ENCODE assay signal across 11 mouse cellular contexts in the genomic region with DNA sequence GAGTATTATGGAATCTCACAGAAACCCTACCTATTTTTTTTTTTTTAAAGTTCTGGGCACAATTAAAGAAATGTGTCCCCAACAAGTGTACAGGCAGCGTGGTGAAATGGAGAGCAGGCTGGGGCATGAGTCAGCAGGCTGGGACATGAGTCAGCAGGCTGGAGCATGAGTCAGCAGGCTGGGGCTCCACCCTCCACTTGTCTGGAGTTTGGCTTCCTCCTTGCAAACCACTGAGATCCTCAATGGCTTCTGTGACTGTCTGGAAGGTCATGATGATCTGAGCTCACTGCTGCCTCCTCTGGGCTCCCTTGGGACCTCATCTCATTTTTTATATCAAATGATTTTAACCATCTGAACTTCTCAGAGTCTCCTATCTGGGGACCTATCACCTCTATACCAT. TPM values are rescaled to one million over a fixed set of nuclear protein-coding genes. Genes with fewer than 3 reads are reported as not detected.
DNase-seq lines count a peak whose midpoint lies in the region; ATAC-seq and TF ChIP-seq lines count a peak whose summit lies in the region.
"Had no signal": no experiment of that assay in that cellular context is flagged by ENCODE, and none has a peak within 500 bp of the region (broad histone marks: within the 10 kb centered on the region; RNA-seq: fewer than 3 reads in every experiment).

No protein-coding gene starts in this region.

- H3K4me1 ChIP-seq in liver, embryonic 14.5 days (replicated peaks; ENCODE audit: control insufficient read depth in 2 of 2, insufficient read depth in 2 of 2, low read length in 1 of 2), result peaks cover 8 to 9% of the 10 kb centered on the region in 2 experiments
- H3K4me1 ChIP-seq: limb, embryonic 12.5 days had no signal

- TF ChIP-seq CTCF in liver, embryonic 14.5 days (IDR thresholded peaks at IDR 0.05; ENCODE audit: low read depth), result peak; percentile 19

- no peaks in the 10 kb centered on the region for H3K36me3 ChIP-seq in liver, embryonic 14.5 days (replicated peaks; ENCODE audit: control insufficient read depth, insufficient read depth, low read depth)
- H3K36me3 ChIP-seq: embryonic facial prominence, embryonic 15.5 days; limb, embryonic 12.5 days had no signal

- peak; percentile 61; the same call in 1 of the 2 replicates for ATAC-seq in liver, embryonic 14.5 days (ENCODE audit: insufficient read depth)

- H3K27me3 ChIP-seq in liver, embryonic 14.5 days (ENCODE audit: control insufficient read depth, insufficient read depth, low read length), result no peaks in the 10 kb centered on the region
- H3K27me3 ChIP-seq: embryonic facial prominence, embryonic 15.5 days; limb, embryonic 12.5 days had no signal

- no peak overlapping the region for H3K9ac ChIP-seq in liver, embryonic 14.5 days (replicated peaks)
- H3K9ac ChIP-seq: embryonic facial prominence, embryonic 15.5 days; limb, embryonic 12.5 days had no signal

- H3K27ac ChIP-seq in liver, embryonic 14.5 days, result no peak overlapping the region
- H3K27ac ChIP-seq: embryonic facial prominence, embryonic 15.5 days; limb, embryonic 12.5 days had no signal

- no peak overlapping the region for H3K4me2 ChIP-seq in liver, embryonic 14.5 days (ENCODE audit: low read depth)
- H3K4me2 ChIP-seq: embryonic facial prominence, embryonic 15.5 days; limb, embryonic 12.5 days had no signal

- TF ChIP-seq EP300 in liver, embryonic 14.5 days (IDR thresholded peaks at IDR 0.05; ENCODE audit: low read depth), result peak; percentile 48

- DNase-seq in layer of hippocampus, adult 9-11 months, result peak; percentile 27
- no peak for DNase-seq in layer of hippocampus, postnatal 10 days (ENCODE audit: low spot score in 2 of 2)
- DNase-seq in ES-CJ7 (ENCODE audit: low read depth, low spot score), result peak; percentile 91
- DNase-seq in adrenal gland, adult 2 months, result peak; percentile 91
- peak; percentile 51 to 61 (median 55) for DNase-seq in liver, embryonic 14.5 days (ENCODE audit: low read depth in 3 of 3, low spot score in 3 of 3)
- DNase-seq in ovary, adult 18-20 months (ENCODE audit: low spot score), result no peak
- no peak for DNase-seq in cerebellum, adult 11-12 months
- no peak for DNase-seq in layer of hippocampus, adult 9-10 months (ENCODE audit: low spot score)

- WGBS in liver, embryonic 14.5 days (ENCODE audit: insufficient replicate concordance), result 35% methylated on average over 1 of the region's 1 CpGs

- H3K9me3 ChIP-seq in liver, embryonic 14.5 days (ENCODE audit: control insufficient read depth, low read length), result no peaks in the 10 kb centered on the region; the same call in 1 of the 2 replicates
- H3K9me3 ChIP-seq: embryonic facial prominence, embryonic 15.5 days; limb, embryonic 12.5 days had no signal

- no peak overlapping the region for H3K4me3 ChIP-seq in liver, embryonic 14.5 days (ENCODE audit: insufficient read depth in 1 of 2, low read depth in 2 of 2, low read length in 2 of 2)
- H3K4me3 ChIP-seq: embryonic facial prominence, embryonic 15.5 days; limb, embryonic 12.5 days had no signal

RNA-seq across cellular contexts. Expression of gene A930018P22Rik, which starts 23.4 kb away (rescaled TPM):
- total RNA-seq in layer of hippocampus, postnatal 10 days (2021), result not detected
- 1 to 10 TPM in 1 of 2 experiments, under 1 TPM in 1; 0.73 to 1.6 TPM for total RNA-seq in adrenal gland, adult 2 months (2021)
- polyA plus RNA-seq in adrenal gland, adult 2 months (2012; rRNA removed), result 1.8 and 3.3 TPM in 2 replicates
- 0.22 and 0.23 TPM in 2 replicates for polyA plus RNA-seq in liver, embryonic 14.5 days (2012; rRNA removed)
- 0.63 and 0.93 TPM in 2 replicates for polyA plus RNA-seq in liver, embryonic 14.5 days (2014; fragmentation: Nextera tagmentation; extraction: Ambion mirVana)
- polyA plus RNA-seq: embryonic facial prominence, embryonic 15.5 days; limb, embryonic 12.5 days; spleen, adult 2 months had no signal

RNA-seq across cellular contexts. Expression of gene Cd59a, which starts 50.4 kb away (rescaled TPM):
- total RNA-seq in layer of hippocampus, postnatal 10 days (2021), result 1 to 10 TPM; 2.0 to 3.2 TPM
- 100 to 1,000 TPM; 113 to 117 TPM for total RNA-seq in adrenal gland, adult 2 months (2021)
- 24.5 and 30.9 TPM in 2 replicates for polyA plus RNA-seq in adrenal gland, adult 2 months (2012; rRNA removed)
- 29.4 and 41.3 TPM in 2 replicates for polyA plus RNA-seq in liver, embryonic 14.5 days (2012; rRNA removed)
- 88.5 and 94.7 TPM in 2 replicates for polyA plus RNA-seq in liver, embryonic 14.5 days (2014; fragmentation: Nextera tagmentation; extraction: Ambion mirVana)

Comparison
In these comparisons a context has a peak if more than half of its experiments do, and no peak if none do; other contexts are left out.
1. DNase-seq: peak in layer of hippocampus, adult 9-11 months (single experiment), ES-CJ7 (single experiment), adrenal gland, adult 2 months (single experiment) and liver, embryonic 14.5 days (3 of 3); none in layer of hippocampus, postnatal 10 days (0 of 2), ovary, adult 18-20 months (single experiment), cerebellum, adult 11-12 months (single experiment) and layer of hippocampus, adult 9-10 months (single experiment).
2. RNA of gene Cd59a, which starts 50.4 kb away (total RNA-seq): 113 to 117 TPM in adrenal gland, adult 2 months; 2.0 to 3.2 TPM in layer of hippocampus, postnatal 10 days; every median in the first group is over 10 times any median in the second.